Mouse (Mus musculus): ENCODE measurements around the gene Zbtb25. TPM values are rescaled to one million over a fixed set of nuclear protein-coding genes. Genes with fewer than 3 reads are reported as not detected.

The Zbtb25 gene
- total and polyA plus RNA-seq, 3 experiments = 5.5 to 12.3 TPM; not detected in 1

DNA sequence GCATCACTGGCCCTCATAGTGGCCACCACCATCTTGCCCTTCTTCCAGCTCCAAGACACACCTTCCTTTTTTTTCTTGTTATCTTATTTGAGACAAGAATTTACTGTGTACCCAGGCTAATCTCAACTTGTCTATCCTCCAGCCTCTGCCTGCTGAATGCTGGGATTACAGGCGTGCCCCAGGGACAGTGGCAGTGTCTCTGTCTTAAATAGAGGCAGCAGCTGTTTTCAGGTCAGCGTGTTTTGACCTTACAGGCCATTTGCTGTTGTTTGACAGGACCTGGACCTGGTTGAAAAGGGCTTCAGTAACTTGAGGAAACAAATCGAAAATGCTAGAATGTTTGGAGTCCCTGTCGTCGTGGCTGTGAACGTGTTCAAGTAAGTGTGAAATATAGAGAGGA lies 58.8 kb downstream of the Zbtb25 start:
- Histone ChIP-seq H3K36me3 (ENCODE audit: control insufficient read depth in 1 of 2, insufficient read depth in 2 of 2, low read length in 2 of 2) (peaks cover 14 to 26% of the 10 kb centered on the region in 2 experiments), H3K9ac (ENCODE audit: control insufficient read depth, low read depth, low read length, poor library complexity, severe bottlenecking) (no peak overlapping the region), H3K27ac (ENCODE audit: control insufficient read depth, low read depth, low read length) (no peak overlapping the region), H3K9me3 (replicated peaks; ENCODE audit: insufficient read depth, low read length) (no peaks in the 10 kb centered on the region), H3K79me2 (ENCODE audit: control insufficient read depth, insufficient read depth, low read length, poor library complexity) (no peaks in the 10 kb centered on the region), H3K4me1 (ENCODE audit: control insufficient read depth in 1 of 2, insufficient read depth in 2 of 2, low read length in 2 of 2) (peaks cover 0 to 3% of the 10 kb centered on the region in 2 experiments; a peak in 2 of 4 replicates), H3K4me3 (ENCODE audit: control insufficient read depth in 1 of 2, insufficient read depth in 1 of 2, low read depth in 2 of 2, low read length in 2 of 2) (no peak overlapping the region), H3K27me3 (ENCODE audit: control insufficient read depth in 1 of 2, insufficient read depth in 2 of 2, low read length in 2 of 2) (no peaks in the 10 kb centered on the region)
- DNase-seq (ENCODE audit: low read depth, low spot score) = no peak
- TF ChIP-seq GATA1 (IDR thresholded peaks at IDR 0.05; ENCODE audit: low read depth, low read length) (no peak), E2F4 (IDR thresholded peaks at IDR 0.05; ENCODE audit: borderline replicate concordance, low read depth, low read length) (no peak), GABPA (IDR thresholded peaks at IDR 0.05; ENCODE audit: low read depth, low read length) (no peak), ETS1 (IDR thresholded peaks at IDR 0.05; ENCODE audit: low read depth, low read length) (no peak), MEF2A (IDR thresholded peaks at IDR 0.05; ENCODE audit: extremely low read depth, insufficient replicate concordance, low read depth, low read length, poor library complexity, severe bottlenecking) (no peak), NRF1 (IDR thresholded peaks at IDR 0.05; ENCODE audit: insufficient read depth, low read depth, low read length, poor library complexity, severe bottlenecking) (no peak), RAD21 (IDR thresholded peaks at IDR 0.05; ENCODE audit: low read depth, low read length) (no peak)

- Histone ChIP-seq H3K9ac (ENCODE audit: control insufficient read depth, low read depth, low read length, poor library complexity, severe bottlenecking) (no peak overlapping the region), H3K4me1 (ENCODE audit: control insufficient read depth in 1 of 2, insufficient read depth in 2 of 2, low read length in 2 of 2) (peaks cover 0 to 3% of the 10 kb centered on the region in 2 experiments; a peak in 2 of 4 replicates), H3K9me3 (replicated peaks; ENCODE audit: insufficient read depth, low read length) (no peaks in the 10 kb centered on the region), H3K4me3 (ENCODE audit: control insufficient read depth in 1 of 2, insufficient read depth in 1 of 2, low read depth in 2 of 2, low read length in 2 of 2) (no peak overlapping the region), H3K27me3 (ENCODE audit: control insufficient read depth in 1 of 2, insufficient read depth in 2 of 2, low read length in 2 of 2) (no peaks in the 10 kb centered on the region), H3K79me2 (ENCODE audit: control insufficient read depth, insufficient read depth, low read length, poor library complexity) (no peaks in the 10 kb centered on the region), H3K36me3 (ENCODE audit: control insufficient read depth in 1 of 2, insufficient read depth in 2 of 2, low read length in 2 of 2) (peaks cover 14 to 33% of the 10 kb centered on the region in 2 experiments), H3K27ac (ENCODE audit: control insufficient read depth, low read depth, low read length) (peak overlapping the region; percentile 25; the same call in 1 of the 2 replicates)
- TF ChIP-seq EP300 (IDR thresholded peaks at IDR 0.05; ENCODE audit: low read depth in 1 of 2, low read length in 2 of 2) (peak; percentile 14 to 49; a peak in 2 of 4 replicates), UBTF (IDR thresholded peaks at IDR 0.05; ENCODE audit: borderline replicate concordance, insufficient read depth, low read depth, low read length) (no peak), CTCF (IDR thresholded peaks at IDR 0.05 in 2 of 3, conservative IDR thresholded peaks at IDR 0.05 in 1 of 3; ENCODE audit: control insufficient read depth in 1 of 3, insufficient read depth in 1 of 3, low read depth in 2 of 3, low read length in 3 of 3, poor library complexity in 1 of 3, severe bottlenecking in 1 of 3) (no peak), TBP (IDR thresholded peaks at IDR 0.05; ENCODE audit: low read depth, low read length) (no peak), TAL1 (IDR thresholded peaks at IDR 0.05; ENCODE audit: low read length) (peak; percentile 81), CHD1 (IDR thresholded peaks at IDR 0.05; ENCODE audit: low read depth, low read length) (no peak), TCF12 (IDR thresholded peaks at IDR 0.05; ENCODE audit: low read depth, low read length) (peak; percentile 53), CHD2 (IDR thresholded peaks at IDR 0.05; ENCODE audit: low read length) (no peak), GATA1 (IDR thresholded peaks at IDR 0.05; ENCODE audit: low read depth, low read length) (peak; percentile 32; the same call in 1 of the 2 replicates), E2F4 (IDR thresholded peaks at IDR 0.05; ENCODE audit: borderline replicate concordance, low read depth, low read length) (no peak), MYB (IDR thresholded peaks at IDR 0.05; ENCODE audit: low read depth, low read length) (no peak)
- DNase-seq (ENCODE audit: low read depth, low spot score) = peak; percentile 54
Measured at GRCm38 (mm10) chr12:76310007-76310406, 59.4 kb downstream of the Zbtb25 start.
